ENCODE assay signal across 15 mouse cellular contexts in the genomic region with DNA sequence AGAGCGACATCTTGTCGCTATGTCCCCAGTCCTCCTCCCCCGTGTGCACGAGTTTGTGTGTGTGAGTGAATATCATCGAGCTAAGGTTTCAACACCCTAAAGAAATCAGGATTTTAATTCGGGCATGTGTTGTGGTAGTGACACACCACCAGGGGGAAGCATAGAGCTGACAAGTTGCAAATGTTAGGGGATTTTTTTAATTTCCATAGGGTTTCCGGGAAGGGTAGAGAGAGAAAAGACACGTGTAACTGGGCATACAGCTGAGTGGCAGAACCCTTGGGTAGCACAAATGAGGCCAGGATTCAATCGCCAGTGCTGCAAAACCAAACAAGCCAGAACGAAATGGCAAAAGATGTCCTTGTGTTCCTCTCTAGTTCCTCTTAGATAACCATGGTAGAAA. TPM values are rescaled to one million over a fixed set of nuclear protein-coding genes. Genes with fewer than 3 reads are reported as not detected.
DNase-seq lines count a peak whose midpoint lies in the region; ATAC-seq and TF ChIP-seq lines count a peak whose summit lies in the region.
"Had no signal": no experiment of that assay in that cellular context is flagged by ENCODE, and none has a peak within 500 bp of the region (broad histone marks: within the 10 kb centered on the region; RNA-seq: fewer than 3 reads in every experiment).

No protein-coding gene starts in this region.

- no peaks in the 10 kb centered on the region for H3K36me3 ChIP-seq in lung, embryonic 14.5 days (ENCODE audit: insufficient read depth)
- no peaks in the 10 kb centered on the region; a peak in 1 of 4 replicates for H3K36me3 ChIP-seq in MEL (ENCODE audit: control insufficient read depth in 1 of 2, insufficient read depth in 2 of 2, low read length in 2 of 2)
- no peaks in the 10 kb centered on the region for H3K36me3 ChIP-seq in kidney, embryonic 14.5 days (ENCODE audit: control insufficient read depth, insufficient read depth, low read length)
- H3K36me3 ChIP-seq: hindbrain, embryonic 10.5 days; liver, embryonic 15.5 days; stomach, embryonic 15.5 days had no signal

- no peak overlapping the region for H3K4me3 ChIP-seq in gastrocnemius, adult 2 months
- no peak overlapping the region for H3K4me3 ChIP-seq in lung, embryonic 14.5 days (ENCODE audit: low read depth, low read length)
- H3K4me3 ChIP-seq in MEL (ENCODE audit: control insufficient read depth in 1 of 2, insufficient read depth in 1 of 2, low read depth in 2 of 2, low read length in 2 of 2), result no peak overlapping the region
- no peak overlapping the region for H3K4me3 ChIP-seq in cortical plate, adult 2 months (ENCODE audit: insufficient read depth, low read length)
- no peak overlapping the region for H3K4me3 ChIP-seq in kidney, embryonic 14.5 days (ENCODE audit: low read length)
- H3K4me3 ChIP-seq: erythroblast, embryonic 14.5 days; hindbrain, embryonic 10.5 days; liver, embryonic 15.5 days; megakaryocyte, embryonic 14.5 days; stomach, embryonic 15.5 days had no signal

- H3K79me2 ChIP-seq in MEL (ENCODE audit: control insufficient read depth, insufficient read depth, low read length, poor library complexity), result no peaks in the 10 kb centered on the region; the same call in 1 of the 2 replicates

- TF ChIP-seq RAD21 in MEL (IDR thresholded peaks at IDR 0.05; ENCODE audit: low read depth, low read length), result no peak

- TF ChIP-seq EP300 in MEL (IDR thresholded peaks at IDR 0.05; ENCODE audit: low read depth in 1 of 2, low read length in 2 of 2), result no peak

- peak; percentile 31; the same call in 1 of the 2 replicates for TF ChIP-seq CTCF in gastrocnemius, adult 2 months (IDR thresholded peaks at IDR 0.05)
- TF ChIP-seq CTCF in lung, embryonic 14.5 days (IDR thresholded peaks at IDR 0.05; ENCODE audit: low read depth), result 0 out of 2 replicates have a peak, but pooled peaks have one; percentile 11
- TF ChIP-seq CTCF in MEL (IDR thresholded peaks at IDR 0.05 in 2 of 3, conservative IDR thresholded peaks at IDR 0.05 in 1 of 3; ENCODE audit: control insufficient read depth in 1 of 3, insufficient read depth in 1 of 3, low read depth in 2 of 3, low read length in 3 of 3, poor library complexity in 1 of 3, severe bottlenecking in 1 of 3), result peak in 2 of 3 experiments; percentile 33 to 40; a peak in 4 of 6 replicates
- peak; percentile 38; the same call in 1 of the 2 replicates for TF ChIP-seq CTCF in cortical plate, adult 2 months (IDR thresholded peaks at IDR 0.05; ENCODE audit: extremely low read depth, insufficient read depth, low read length)

- no peak for DNase-seq in gastrocnemius, adult 2 months
- no peak for DNase-seq in gastrocnemius, postnatal 14 days
- no peak for DNase-seq in lung, embryonic 14.5 days
- DNase-seq in lung, postnatal 25 days (ENCODE audit: low spot score), result no peak
- peak; percentile 17 for DNase-seq in MEL (ENCODE audit: low read depth, low spot score)
- no peak for DNase-seq in spleen, postnatal 14 days (ENCODE audit: low spot score in 2 of 2)
- DNase-seq: adrenal gland, postnatal 10 days had no signal

- no peak overlapping the region for H3K27ac ChIP-seq in gastrocnemius, adult 2 months
- H3K27ac ChIP-seq in lung, embryonic 14.5 days (ENCODE audit: low read depth), result no peak overlapping the region
- H3K27ac ChIP-seq in MEL (ENCODE audit: control insufficient read depth, low read depth, low read length), result no peak overlapping the region
- H3K27ac ChIP-seq in cortical plate, adult 2 months (ENCODE audit: insufficient read depth, low read length), result no peak overlapping the region
- H3K27ac ChIP-seq in kidney, embryonic 14.5 days (ENCODE audit: low read depth, low read length), result no peak overlapping the region
- H3K27ac ChIP-seq: hindbrain, embryonic 10.5 days; liver, embryonic 15.5 days; stomach, embryonic 15.5 days had no signal

- intact Hi-C loops in gastrocnemius, adult 2 months (cut with DNase I), result no loop called here
- intact Hi-C loops in gastrocnemius, postnatal 14 days (cut with DNase I; ENCODE audit: low total_unique reads), result no loop called here

- no peaks in the 10 kb centered on the region for H3K9me3 ChIP-seq in lung, embryonic 14.5 days (ENCODE audit: low read depth, low read length)
- H3K9me3 ChIP-seq in MEL (replicated peaks; ENCODE audit: insufficient read depth, low read length), result no peaks in the 10 kb centered on the region
- H3K9me3 ChIP-seq in kidney, embryonic 14.5 days (ENCODE audit: control insufficient read depth, low read length), result no peaks in the 10 kb centered on the region
- H3K9me3 ChIP-seq: hindbrain, embryonic 10.5 days; liver, embryonic 15.5 days; megakaryocyte, embryonic 14.5 days; stomach, embryonic 15.5 days had no signal

- no peak for TF ChIP-seq POLR2A in MEL (IDR thresholded peaks at IDR 0.05; ENCODE audit: control insufficient read depth in 1 of 2, insufficient read depth in 1 of 2, low read depth in 1 of 2, low read length in 2 of 2, poor library complexity in 1 of 2)
- no peak for TF ChIP-seq POLR2A in cortical plate, adult 2 months (IDR thresholded peaks at IDR 0.05; ENCODE audit: extremely low read depth, insufficient read depth, low read length)

- H3K4me1 ChIP-seq in lung, embryonic 14.5 days (ENCODE audit: insufficient read depth), result no peaks in the 10 kb centered on the region
- H3K4me1 ChIP-seq in MEL (ENCODE audit: control insufficient read depth in 1 of 2, insufficient read depth in 2 of 2, low read length in 2 of 2), result peaks cover 0 to 4% of the 10 kb centered on the region in 2 experiments; a peak in 1 of 4 replicates
- H3K4me1 ChIP-seq in cortical plate, adult 2 months (ENCODE audit: control insufficient read depth, insufficient read depth, low read length), result no peaks in the 10 kb centered on the region; the same call in 1 of the 2 replicates
- H3K4me1 ChIP-seq in kidney, embryonic 14.5 days (ENCODE audit: control insufficient read depth, insufficient read depth, low read length), result no peaks in the 10 kb centered on the region

- 51% methylated on average over 10 of the region's 10 CpGs for WGBS in lung, embryonic 14.5 days
- WGBS in kidney, embryonic 14.5 days, result 55% methylated on average over 10 of the region's 10 CpGs

- H3K9ac ChIP-seq in lung, embryonic 14.5 days, result no peak overlapping the region
- no peak overlapping the region for H3K9ac ChIP-seq in MEL (ENCODE audit: control insufficient read depth, low read depth, low read length, poor library complexity, severe bottlenecking)
- H3K9ac ChIP-seq in kidney, embryonic 14.5 days (ENCODE audit: low read depth, low read length), result no peak overlapping the region
- H3K9ac ChIP-seq: liver, embryonic 15.5 days; stomach, embryonic 15.5 days had no signal

- no peak overlapping the region for H3K4me2 ChIP-seq in lung, embryonic 14.5 days
- H3K4me2 ChIP-seq in kidney, embryonic 14.5 days (replicated peaks; ENCODE audit: low read depth, low read length), result no peak overlapping the region
- H3K4me2 ChIP-seq: liver, embryonic 15.5 days; stomach, embryonic 15.5 days had no signal

- H3K27me3 ChIP-seq in lung, embryonic 14.5 days (ENCODE audit: insufficient read depth, low read length), result peaks cover 33% of the 10 kb centered on the region
- H3K27me3 ChIP-seq in MEL (ENCODE audit: control insufficient read depth in 1 of 2, insufficient read depth in 2 of 2, low read length in 2 of 2), result peaks cover 19 to 39% of the 10 kb centered on the region in 2 experiments
- peaks cover 56% of the 10 kb centered on the region for H3K27me3 ChIP-seq in kidney, embryonic 14.5 days (ENCODE audit: control insufficient read depth, insufficient read depth, low read length)
- H3K27me3 ChIP-seq: stomach, embryonic 15.5 days had no signal

- ATAC-seq in lung, embryonic 14.5 days (ENCODE audit: insufficient read depth), result no peak
- ATAC-seq in kidney, embryonic 14.5 days (ENCODE audit: low FRiP score, low TSS enrichment), result no peak

TF ChIP-seq in MEL, 35 proteins besides CTCF, POLR2A, EP300 and RAD21:
- TF ChIP-seq TAL1 (IDR thresholded peaks at IDR 0.05; ENCODE audit: low read length) (no peak), JUND (IDR thresholded peaks at IDR 0.05; ENCODE audit: low read depth, low read length) (no peak), SMC3 (IDR thresholded peaks at IDR 0.05; ENCODE audit: low read depth, low read length) (no peak), MEF2A (IDR thresholded peaks at IDR 0.05; ENCODE audit: extremely low read depth, insufficient replicate concordance, low read depth, low read length, poor library complexity, severe bottlenecking) (no peak)

RNA-seq across cellular contexts. Expression of gene Nrg4, which starts 2.1 kb away (rescaled TPM):
- 1 to 10 TPM in 1 of 2 experiments, under 1 TPM in 1; 0.59 to 1.0 TPM for total RNA-seq in gastrocnemius, adult 2 months (2021)
- total RNA-seq in gastrocnemius, postnatal 14 days (2021), result under 1 TPM in 1 of 2 experiments, not detected in 1; 0.18 TPM
- 1.3 and 1.4 TPM in 2 replicates for polyA plus RNA-seq in lung, embryonic 14.5 days (2014; fragmentation: Nextera tagmentation; extraction: Ambion mirVana)
- 0.08 TPM in 1 of 2 replicates, not detected in the other for total RNA-seq in MEL (2012; rRNA removed)
- under 1 TPM in 1 of 2 experiments, not detected in 1; 0.67 TPM for polyA plus RNA-seq in MEL (2012; ENCODE audit: insufficient read depth in 1 of 2, insufficient read length in 2 of 2, low read depth in 1 of 2, low replicate concordance in 2 of 2, missing spikeins in 1 of 2)
- 1.2 and 1.9 TPM in 2 replicates for polyA plus RNA-seq in cortical plate, adult 2 months (2012; rRNA removed)
- polyA plus RNA-seq in kidney, embryonic 14.5 days (2014; fragmentation: Nextera tagmentation; extraction: Ambion mirVana), result 0.86 and 1.3 TPM in 2 replicates

RNA-seq across cellular contexts. Expression of gene Tmem266, which starts 2.2 kb away (rescaled TPM):
- total RNA-seq in gastrocnemius, adult 2 months (2021), result 1 to 10 TPM in 1 of 2 experiments, under 1 TPM in 1; 0.84 to 3.6 TPM
- total RNA-seq in gastrocnemius, postnatal 14 days (2021), result under 1 TPM; 0.27 to 0.44 TPM
- polyA plus RNA-seq in lung, embryonic 14.5 days (2014; fragmentation: Nextera tagmentation; extraction: Ambion mirVana), result 0.20 and 0.29 TPM in 2 replicates
- not detected in 2 replicates for total RNA-seq in MEL (2012; rRNA removed)
- polyA plus RNA-seq in MEL (2012; ENCODE audit: insufficient read depth in 1 of 2, insufficient read length in 2 of 2, low read depth in 1 of 2, low replicate concordance in 2 of 2, missing spikeins in 1 of 2), result not detected
- polyA plus RNA-seq in cortical plate, adult 2 months (2012; rRNA removed), result 6.3 and 6.5 TPM in 2 replicates
- polyA plus RNA-seq in kidney, embryonic 14.5 days (2014; fragmentation: Nextera tagmentation; extraction: Ambion mirVana), result 0.09 and 0.39 TPM in 2 replicates
- total RNA-seq: common myeloid progenitor, adult 5-6 weeks had no signal
- polyA plus RNA-seq: erythroblast, embryonic 14.5 days; liver, embryonic 15.5 days had no signal
